Mouse (Mus musculus): ENCODE measurements around the gene Dact2. TPM values are rescaled to one million over a fixed set of nuclear protein-coding genes. Genes with fewer than 3 reads are reported as not detected.
A peak's percentile ranks its signal among the peaks of the same experiment; 100 is the strongest.

Gene Dact2
- total RNA-seq, 2 experiments from 2014 or later: 1.9 to 2.5 TPM

DNA sequence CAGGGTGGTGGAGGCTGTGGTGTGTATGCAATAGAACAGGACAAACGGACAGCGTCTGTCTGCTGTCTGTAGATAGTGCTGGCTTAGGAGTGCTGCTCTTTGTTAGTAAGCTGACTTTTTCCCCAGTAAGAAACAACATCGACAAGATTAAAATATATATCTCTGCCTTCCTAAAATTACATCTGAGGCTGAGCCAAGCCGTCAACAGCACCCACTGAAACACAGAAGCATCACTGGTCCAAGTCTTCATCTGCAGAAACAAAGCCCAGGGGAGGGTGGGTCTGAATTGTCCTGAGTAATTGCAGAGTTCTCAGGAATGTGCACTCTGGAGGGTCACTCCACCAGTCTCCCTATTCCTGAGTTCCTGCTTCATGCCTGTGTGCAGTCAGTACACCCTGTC is 25.2 kb downstream of the Dact2 start:
- intact Hi-C loops (cut with DNase I): no loop called here
- no peak for DNase-seq

- intact Hi-C loops (cut with DNase I): no loop called here
- DNase-seq: no peak
These were observed 25.6 kb downstream of the Dact2 start for GRCm38 (mm10) chr17:14178475-14178874.

DNA sequence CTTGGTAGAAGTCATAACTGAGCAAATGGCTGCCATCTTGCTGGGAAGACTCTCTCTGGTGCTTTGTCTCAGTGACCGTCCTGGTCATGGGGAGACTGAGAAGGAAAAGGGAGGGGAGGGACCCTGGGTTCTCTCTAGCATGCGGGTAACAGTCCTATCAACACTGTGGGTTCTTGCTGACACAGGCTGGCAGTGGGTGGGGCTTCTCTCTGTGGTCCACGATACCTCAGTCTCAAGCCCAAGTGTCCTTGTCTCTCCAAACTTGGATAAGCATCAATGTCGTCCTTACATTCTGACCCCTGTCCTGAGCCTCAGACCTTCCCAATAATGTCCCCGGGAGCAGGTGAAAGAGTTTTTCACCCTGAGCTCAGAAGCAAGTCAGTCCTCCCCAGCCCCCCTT is 26.1 kb downstream of the Dact2 start:
- intact Hi-C loops (cut with DNase I): no loop called here

DNA sequence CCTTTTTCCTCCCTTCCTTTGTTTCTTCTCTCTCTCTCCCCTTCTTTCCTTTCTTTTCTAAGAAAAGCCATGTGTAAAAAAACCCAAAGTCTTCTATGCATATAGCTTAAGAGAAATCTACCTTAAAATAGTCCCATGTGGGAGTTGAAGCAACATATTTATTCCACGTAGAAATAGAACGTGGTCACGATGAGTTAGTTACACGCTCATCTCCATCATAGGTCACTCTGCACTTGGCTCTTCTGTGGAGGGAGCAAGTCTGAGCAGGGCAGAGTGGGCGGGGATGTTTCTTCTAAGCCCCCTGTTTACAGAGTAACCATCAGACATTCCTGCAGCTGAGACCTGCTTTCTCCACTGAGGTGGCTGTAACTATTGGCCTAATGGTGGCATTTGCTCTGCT is 27.1 kb downstream of the Dact2 start:
- DNase-seq: no peak
- intact Hi-C loops (cut with DNase I): no loop called here

More for the DNA sequence above, 26.1 kb downstream of the Dact2 start:
- DNase-seq: no peak

GRCm38 (mm10) chr17:14175704-14176103 is 28.4 kb downstream of the Dact2 start:
- no peak for DNase-seq
- intact Hi-C loops (cut with DNase I): no loop called here

DNA sequence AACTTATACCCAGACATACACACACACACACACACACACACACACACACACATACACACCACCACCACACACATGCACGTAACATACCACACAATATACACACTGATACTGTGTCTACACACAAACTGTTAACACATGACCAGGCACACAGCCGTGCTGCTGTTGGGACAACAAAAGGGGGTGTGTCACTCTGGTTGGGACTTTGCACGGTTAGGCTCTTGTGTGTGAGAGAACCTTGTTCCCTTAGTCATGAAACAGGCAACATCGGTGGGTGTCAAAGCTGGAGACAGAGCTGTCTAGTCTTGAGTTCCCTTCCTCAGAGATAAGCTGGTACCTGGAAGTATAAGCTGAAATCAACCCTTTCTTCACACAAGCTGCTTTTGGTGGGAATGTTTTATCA is 29.1 kb downstream of the Dact2 start:
- DNase-seq: no peak
- intact Hi-C loops (cut with DNase I): no loop called here

DNA sequence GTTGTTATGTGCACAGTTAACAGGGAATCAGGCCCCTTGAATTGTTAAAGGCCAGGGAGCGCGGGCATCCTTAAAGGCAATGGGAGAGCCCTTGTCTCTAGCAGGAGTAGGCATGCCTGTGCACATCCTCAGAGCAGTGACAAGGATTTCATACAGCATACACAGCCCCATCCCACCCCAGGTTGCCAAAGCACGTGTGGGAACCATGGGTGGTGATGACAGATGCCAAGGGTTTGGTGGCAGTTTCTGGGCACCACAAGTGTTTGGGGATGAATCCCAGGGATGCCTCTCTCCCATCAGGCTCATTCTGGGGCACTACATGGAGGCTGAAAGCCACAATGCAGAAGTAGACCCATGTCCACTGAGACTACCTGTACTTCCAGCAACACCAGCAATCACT is 29.7 kb downstream of the Dact2 start:
- intact Hi-C loops (cut with DNase I): no loop called here
- DNase-seq: no peak

- intact Hi-C loops (cut with DNase I): no loop called here
- DNase-seq: peak in 1 of 2 experiments; percentile 31
These were observed 30.6 kb downstream of the Dact2 start for GRCm38 (mm10) chr17:14173459-14173858.

DNA sequence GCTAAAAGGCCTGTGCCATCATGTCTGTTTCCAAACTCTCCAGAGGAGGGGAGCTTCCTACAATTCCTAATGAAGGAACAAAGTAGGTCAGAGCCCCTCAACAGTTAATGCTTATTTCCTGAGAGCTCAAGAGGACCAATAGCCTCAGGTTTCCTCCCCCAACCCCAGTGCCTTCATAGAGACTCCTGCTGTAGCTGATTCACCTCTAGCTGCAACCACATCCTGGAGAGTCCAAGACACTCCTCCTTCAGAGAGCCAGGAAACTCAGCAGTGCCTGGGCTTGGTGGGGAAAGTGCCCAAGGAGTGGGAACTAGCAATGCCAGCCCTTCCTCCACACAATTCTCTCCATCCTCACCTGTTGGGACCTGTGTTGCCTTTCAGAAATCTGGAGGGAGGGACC is 31.4 kb downstream of the Dact2 start:
- no peak for DNase-seq
- intact Hi-C loops (cut with DNase I): no loop called here

GRCm38 (mm10) chr17:14172184-14172583 is 31.9 kb downstream of the Dact2 start:
- no peak for DNase-seq
- intact Hi-C loops (cut with DNase I): no loop called here

DNA sequence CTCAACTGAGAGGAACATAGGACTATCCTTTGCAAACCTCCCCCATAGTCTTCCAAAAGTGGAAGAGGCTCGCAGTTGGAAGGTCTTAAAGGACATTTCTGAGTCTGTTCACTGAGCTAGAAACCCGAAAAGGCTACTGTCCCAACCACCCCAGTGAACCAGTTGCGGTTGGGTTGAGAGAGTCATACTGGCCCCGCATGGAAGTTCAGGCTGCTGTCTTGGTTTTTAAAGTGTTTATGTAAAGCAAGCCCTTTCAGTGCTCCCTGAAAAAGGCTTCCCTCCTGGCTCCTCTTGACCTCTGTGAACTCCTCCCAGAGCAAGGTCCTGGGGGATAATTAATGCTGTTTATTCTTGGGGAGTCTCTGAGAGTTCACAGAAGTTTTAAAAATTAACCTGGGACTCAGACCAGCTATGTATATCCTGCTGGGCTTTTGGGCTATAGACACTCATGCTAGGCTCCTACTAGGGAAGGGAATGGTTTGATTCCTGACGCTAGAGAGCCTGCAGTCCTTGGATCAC is 33.1 kb downstream of the Dact2 start:
- intact Hi-C loops (cut with DNase I): no loop called here
- no peak for DNase-seq

DNA sequence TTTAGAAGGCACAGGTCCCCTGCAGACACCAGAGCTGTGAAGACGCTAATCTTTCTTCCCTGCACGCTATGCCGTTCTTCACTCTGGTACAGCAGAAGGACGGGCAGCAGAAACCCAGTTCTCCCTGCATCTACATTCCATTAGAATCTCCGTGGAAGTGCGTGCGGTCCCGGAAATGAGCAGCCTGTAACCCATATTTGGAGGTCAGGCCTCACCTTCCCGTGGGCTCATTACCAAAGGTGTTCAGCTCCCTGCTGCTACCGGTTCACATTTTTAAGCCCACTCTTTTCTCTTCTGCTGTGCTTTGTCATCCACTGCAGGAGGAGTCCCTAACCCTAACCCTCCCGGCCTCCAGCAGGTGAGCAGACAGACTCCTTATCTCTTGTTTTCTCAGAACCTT is 34.7 kb downstream of the Dact2 start:
- no peak for DNase-seq
- intact Hi-C loops (cut with DNase I): no loop called here

DNA sequence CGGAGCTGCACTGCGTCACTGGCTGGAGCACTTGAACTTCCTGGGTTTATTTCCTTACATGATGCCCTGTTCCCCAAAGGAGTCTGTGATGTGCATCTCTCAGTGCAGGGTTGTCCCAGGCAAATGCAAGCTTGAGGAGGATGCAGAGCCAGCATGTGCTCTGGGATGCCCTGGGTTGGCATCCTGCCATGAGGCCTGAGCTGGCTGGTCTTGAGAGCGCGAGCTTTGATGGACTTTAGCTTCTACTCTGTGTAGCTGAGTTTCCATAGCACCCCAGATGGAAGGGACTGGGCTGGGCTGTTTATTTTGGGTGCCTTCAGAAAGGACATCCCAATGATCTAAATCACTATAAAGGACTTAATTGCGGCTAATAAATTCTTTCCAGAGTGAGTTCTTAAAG is 36.5 kb downstream of the Dact2 start:
- no peak for DNase-seq
- intact Hi-C loops (cut with DNase I): no loop called here

GRCm38 (mm10) chr17:14166746-14167432 is 37.2 kb downstream of the Dact2 start:
- intact Hi-C loops (cut with DNase I): no loop called here
- no peak for DNase-seq

GRCm38 (mm10) chr17:14165934-14166610 is 38.0 kb downstream of the Dact2 start:
- no peak for DNase-seq
- intact Hi-C loops (cut with DNase I): no loop called here

DNA sequence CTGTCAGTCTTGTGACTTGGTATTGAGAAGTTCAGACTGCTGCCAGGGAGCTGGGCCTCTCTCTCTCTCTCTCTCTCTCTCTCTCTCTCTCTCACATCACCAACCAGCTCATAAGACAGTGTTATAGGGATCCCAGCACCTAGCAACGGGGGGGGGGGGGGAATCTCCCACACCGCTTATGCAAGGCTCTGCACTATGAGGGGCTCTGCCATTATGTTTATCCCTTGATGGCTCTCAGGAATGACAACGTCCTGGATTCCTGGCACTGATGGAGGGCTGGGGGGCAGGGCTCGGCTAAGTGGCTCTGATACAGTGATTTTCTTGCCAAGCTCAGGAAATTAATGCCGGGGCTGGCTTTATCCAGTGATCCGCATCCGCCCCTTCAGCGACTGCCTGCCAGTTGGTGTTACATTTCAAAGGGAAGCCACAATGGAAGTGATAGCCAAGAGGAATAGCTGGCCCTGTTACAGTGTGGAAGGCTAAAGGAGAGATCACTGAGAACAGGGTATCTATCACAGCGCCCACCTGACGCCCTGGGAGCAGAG is 38.7 kb downstream of the Dact2 start:
- intact Hi-C loops (cut with DNase I): no loop called here
- DNase-seq: peak in 1 of 2 experiments; percentile 32

DNA sequence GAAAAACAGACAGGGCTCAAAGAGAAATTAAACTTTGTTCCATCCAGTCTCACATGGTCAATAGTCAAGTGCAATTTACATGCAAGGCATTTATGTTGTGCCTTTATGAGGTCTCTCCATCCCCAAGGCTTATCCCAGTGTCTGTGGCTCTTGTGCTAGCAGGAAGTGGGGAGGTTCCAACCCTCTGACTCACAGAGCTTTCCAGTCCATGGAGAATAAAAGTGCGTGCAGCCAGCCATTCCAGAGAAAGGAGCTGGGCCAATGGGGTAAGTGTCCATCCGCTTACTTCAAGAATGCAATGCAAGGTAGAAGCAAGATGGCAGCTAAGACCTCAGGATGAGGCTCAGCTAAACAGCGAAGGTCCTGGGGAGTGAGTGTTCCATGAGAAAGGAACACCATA is 43.3 kb downstream of the Dact2 start:
- no peak for DNase-seq
- intact Hi-C loops (cut with DNase I): no loop called here

DNA sequence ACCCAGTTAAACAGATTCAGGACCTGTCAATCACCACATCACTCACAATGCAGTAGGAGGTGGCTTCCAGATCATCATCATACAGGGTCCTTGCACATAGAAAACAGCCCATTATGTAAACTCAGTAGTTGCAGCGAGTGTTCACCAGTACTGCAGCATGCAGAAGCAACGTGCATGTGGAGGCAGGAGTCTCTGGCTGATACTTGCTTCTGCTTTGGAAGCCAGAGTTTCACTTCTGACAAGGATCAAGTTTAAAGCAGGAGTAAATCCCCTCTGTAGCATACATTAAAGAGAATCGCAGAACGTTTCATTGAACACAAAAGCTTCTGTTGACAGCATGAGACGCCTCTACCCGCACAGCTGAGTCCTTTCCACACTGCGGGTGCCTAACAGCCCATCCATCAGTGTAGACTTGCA is 46.3 kb downstream of the Dact2 start:
- no peak for DNase-seq
- intact Hi-C loops (cut with DNase I): no loop called here
